Mouse (Mus musculus) layer of hippocampus, adult 8-10 months (tissue): Measurements from ENCODE around the gene Rbm42. TPM values are rescaled to one million over a fixed set of nuclear protein-coding genes. Genes with fewer than 3 reads are reported as not detected.
A peak's percentile ranks its signal among the peaks of the same experiment; 100 is the strongest.

ENCODE experiments used
- DNase-seq, 2 experiments: peaks; one replicate each; pipeline ENCODE4 v3.0.0; 2022; ENCODE audit warnings: low spot score in 2 of 2
- total RNA-seq, 4 experiments: library from RNA; stranded (reverse); gene quantifications; 2 replicates each; pipeline ENCODE4 v1.2.4; 2022

Gene Rbm42
- 10 to 100 TPM; 61.9 to 71.5 (median 70.1) TPM for total RNA-seq

DNA sequence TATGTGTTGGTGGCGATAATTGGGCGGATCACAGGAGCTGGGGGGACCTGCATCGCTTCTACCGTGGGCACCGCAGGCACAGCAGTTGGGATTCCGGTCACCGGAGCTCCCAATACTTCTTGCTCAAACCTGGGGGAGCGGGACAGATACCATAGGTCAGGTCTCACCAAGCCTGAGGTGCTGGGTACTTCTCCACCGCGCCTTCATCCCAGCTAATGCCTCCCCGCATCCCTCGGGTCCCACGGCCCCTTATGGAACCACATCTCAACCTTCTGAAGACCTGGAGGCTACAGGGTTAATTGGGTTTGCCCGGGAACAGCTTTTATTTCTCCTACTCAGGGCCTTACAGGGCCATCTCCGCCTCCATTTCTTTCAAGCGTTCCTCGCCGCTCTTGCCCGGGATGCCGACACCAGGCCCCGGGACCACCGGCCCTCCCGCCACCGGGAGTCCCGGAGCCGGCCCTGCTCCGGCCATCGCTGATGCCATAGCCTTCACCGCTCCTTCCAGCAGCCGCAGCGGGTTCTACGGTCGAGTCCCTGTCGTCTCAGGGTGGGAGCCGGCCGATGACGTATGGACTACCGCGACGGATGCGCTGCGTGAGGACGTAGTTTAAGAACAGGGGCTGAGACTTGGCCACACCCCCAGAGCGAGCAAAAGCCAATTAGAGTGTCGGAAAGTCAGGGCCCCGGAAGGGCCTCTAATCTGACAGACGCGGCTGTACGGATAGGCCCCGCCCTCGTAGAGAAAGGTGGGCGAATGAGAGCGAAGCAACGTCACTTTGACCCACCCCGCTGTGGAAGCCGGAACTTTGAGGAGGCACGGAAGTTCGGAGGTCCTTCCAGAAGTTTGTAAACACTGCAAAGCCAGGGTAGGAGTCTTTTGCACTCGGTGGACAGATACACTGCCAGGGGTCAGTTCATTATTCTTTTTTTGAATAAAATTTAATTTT lies at the start of gene Rbm42:
Gene Rbm42, minus strand, starts transcription at position 727 of the 950 bp plus-strand sequence.
- DNase-seq: peak; percentile 99

DNA sequence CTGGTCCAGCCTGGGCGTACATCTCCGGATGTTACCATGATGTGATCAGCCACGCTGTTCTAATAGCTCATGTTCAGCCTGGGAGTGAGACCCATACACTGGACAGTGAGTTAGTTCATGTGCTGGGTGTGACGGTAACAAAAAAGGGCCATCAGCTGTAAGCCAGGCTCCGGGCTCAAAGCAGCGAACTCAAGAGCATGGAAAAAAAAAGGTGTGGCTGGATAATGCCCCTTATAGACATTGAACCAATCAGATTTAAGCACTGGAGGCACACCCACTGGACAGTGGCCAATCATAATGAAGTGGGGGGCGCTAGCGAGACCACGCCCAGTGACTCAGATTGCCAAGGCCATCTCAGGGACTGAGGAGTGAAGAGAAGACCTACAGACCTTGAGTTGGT lies 48.5 kb upstream of the Rbm42 start, which contains the start of gene 2200002J24Rik:
Gene 2200002J24Rik, plus strand, starts transcription at position 338 of the 400 bp plus-strand sequence.
- DNase-seq: no peak

DNA sequence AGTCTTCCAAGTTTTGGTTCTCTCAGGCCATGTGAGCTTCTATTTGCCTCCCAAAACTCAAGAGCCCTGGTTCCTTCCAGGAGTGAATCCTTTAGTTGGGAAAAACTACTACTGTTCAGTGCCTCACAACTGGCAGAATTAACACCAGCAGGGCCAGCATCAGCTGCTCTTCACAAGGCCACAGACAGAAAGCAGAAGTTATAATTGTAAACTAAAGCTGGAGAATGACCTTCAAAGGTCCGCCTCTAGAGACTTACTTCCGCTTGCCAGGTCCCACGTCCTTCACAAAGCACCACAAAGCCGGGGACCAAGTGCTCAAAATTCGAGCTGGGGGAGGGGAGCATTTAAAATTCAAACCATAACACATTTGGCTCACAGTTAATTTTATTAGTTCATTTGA lies 48.0 kb upstream of the Rbm42 start:
- no peak for DNase-seq

DNA sequence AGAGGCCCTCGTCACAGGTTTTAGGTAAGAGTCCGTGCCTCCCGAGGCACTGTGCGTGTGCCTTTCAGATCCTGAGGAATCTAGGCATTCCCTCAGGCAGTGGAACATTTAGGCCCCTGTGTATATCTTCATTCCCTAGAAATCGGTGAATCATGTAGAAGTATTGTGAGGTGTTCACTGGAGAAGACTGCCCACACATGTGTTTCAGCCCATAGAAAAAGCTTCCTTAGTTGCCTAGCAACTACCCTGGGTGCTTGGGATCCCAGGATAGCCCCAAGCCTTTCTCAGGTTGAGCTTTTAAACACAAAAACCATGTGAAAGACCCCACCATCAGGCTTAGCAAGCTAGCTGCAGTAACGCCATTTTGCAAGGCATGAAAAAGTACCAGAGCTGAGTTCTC lies 38.2 kb upstream of the Rbm42 start:
- no peak for DNase-seq

- DNase-seq: no peak
Measured at GRCm38 (mm10) chr7:30683425-30683824, 33.3 kb upstream of the Rbm42 start.

DNA sequence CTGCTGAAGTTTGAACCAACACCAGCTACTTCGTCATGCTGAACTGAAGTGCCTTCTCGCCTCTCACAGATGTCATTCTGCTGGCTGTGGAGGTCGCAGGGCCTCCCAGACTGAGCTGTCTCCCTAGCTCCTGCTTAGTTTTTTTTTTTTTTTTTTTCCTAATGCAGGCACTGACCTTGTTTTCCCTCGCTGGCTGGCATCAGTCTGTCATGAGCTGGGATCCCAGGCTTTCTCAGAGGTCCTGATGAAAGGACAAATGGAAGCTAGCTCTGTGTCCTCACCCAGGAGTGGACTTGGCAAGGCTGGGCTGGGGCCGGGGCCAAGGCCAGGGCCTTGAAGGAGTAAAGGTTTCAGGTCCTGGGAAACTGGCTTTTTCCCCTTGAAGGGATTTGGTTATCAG lies 31.8 kb upstream of the Rbm42 start:
- no peak for DNase-seq

- no peak for DNase-seq
Measured at GRCm38 (mm10) chr7:30678263-30678975, 28.3 kb upstream of the Rbm42 start.

- no peak for DNase-seq
Measured at GRCm38 (mm10) chr7:30671480-30671879, 21.4 kb upstream of the Rbm42 start, which contains the start of gene Pmis2. TSS of gene Pmis2 (minus strand) at chr7:30671605.

GRCm38 (mm10) chr7:30669229-30669628 lies 19.1 kb upstream of the Rbm42 start:
- no peak for DNase-seq

GRCm38 (mm10) chr7:30665321-30665720 lies 15.2 kb upstream of the Rbm42 start:
- DNase-seq: no peak

- peak; percentile 88 to 92 for DNase-seq
Measured at GRCm38 (mm10) chr7:30664529-30665200, 14.5 kb upstream of the Rbm42 start, which contains the start of gene Haus5. TSS of gene Haus5 (minus strand) at chr7:30664994.

DNA sequence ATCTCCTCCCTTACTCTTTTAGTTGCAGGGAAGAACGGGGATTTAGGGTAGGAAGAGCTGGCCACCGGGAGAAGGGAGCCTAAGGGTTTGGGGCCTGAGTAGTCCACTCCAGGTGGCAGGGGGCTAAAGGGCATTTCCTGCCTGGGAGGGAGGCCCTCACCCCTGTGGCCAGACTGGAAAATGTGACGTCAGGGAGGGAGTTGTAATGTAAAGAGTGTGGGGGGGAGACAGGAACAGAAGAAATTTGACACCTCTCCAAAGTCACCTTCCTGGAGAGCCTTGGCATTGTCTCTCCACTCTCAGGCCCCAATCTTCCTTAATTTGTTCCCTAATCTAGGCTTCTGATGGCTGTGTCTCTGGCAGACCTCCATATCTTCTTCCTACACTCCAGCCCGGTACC lies 11.0 kb downstream of the Rbm42 start:
- DNase-seq: no peak

DNA sequence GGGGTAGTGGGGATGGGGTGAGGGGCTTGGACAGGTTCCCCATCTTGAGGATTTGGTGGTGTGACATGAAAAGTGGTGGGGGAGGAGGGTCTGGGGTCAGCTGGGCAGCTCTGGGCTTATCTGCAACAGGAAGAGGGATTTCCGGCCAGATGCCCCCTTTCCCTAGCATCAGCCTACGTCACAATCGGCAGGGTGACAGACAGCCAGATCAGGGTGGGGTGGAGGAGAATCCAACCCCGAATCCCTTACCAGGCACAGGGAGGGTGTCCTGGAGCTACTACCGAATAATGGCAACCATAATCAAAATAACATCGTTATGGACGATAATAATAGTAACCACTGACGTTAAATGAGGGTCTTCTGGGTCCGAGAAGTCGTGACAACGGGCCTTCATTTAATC lies 13.7 kb downstream of the Rbm42 start:
- DNase-seq: no peak

- DNase-seq: no peak
Measured at GRCm38 (mm10) chr7:30635752-30636151, 14.4 kb downstream of the Rbm42 start, which contains the start of gene Etv2. TSS of gene Etv2 (minus strand) at chr7:30635852.

DNA sequence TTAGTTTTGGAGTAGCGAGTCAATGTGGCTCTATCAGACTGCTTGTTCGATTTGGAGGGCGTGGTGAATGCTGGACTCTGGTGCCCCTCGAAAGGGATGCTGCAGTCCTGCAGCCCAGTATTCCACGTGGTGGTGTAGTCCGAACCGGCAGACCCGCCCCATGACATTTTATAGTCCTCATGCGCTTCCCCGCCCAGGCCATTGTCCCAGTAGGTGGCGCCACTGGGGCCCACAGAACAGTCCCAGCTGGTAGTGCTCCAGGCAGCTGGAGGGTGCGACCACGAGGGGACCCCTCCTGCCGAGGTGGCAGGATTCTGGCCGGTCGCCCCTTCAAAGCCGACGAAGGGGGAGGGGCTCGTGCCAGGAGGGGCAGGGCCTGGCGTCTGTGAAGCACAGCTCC lies 15.5 kb downstream of the Rbm42 start:
- no peak for DNase-seq

GRCm38 (mm10) chr7:30633762-30634412 lies 16.2 kb downstream of the Rbm42 start:
- DNase-seq: no peak

- DNase-seq: no peak
Measured at GRCm38 (mm10) chr7:30629013-30629412, 21.1 kb downstream of the Rbm42 start.

DNA sequence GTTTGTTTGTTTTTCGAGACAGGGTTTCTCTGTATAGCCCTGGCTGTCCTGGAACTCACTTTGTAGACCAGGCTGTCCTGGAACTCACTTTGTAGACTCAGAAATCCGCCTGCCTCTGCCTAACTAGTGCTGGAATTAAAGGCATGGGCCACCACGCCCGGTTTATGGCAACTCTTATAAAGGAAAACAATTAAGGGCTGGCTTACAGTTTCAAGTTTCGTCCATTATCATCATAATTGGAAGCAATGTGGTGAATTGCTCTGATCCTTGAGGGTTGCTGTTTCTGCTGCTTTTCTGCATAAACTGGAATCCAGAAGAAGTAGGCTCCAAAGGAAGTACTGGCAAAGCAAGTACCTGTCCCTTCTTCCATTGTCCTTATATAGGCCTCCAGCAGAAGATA lies 23.5 kb downstream of the Rbm42 start:
- DNase-seq: no peak

DNA sequence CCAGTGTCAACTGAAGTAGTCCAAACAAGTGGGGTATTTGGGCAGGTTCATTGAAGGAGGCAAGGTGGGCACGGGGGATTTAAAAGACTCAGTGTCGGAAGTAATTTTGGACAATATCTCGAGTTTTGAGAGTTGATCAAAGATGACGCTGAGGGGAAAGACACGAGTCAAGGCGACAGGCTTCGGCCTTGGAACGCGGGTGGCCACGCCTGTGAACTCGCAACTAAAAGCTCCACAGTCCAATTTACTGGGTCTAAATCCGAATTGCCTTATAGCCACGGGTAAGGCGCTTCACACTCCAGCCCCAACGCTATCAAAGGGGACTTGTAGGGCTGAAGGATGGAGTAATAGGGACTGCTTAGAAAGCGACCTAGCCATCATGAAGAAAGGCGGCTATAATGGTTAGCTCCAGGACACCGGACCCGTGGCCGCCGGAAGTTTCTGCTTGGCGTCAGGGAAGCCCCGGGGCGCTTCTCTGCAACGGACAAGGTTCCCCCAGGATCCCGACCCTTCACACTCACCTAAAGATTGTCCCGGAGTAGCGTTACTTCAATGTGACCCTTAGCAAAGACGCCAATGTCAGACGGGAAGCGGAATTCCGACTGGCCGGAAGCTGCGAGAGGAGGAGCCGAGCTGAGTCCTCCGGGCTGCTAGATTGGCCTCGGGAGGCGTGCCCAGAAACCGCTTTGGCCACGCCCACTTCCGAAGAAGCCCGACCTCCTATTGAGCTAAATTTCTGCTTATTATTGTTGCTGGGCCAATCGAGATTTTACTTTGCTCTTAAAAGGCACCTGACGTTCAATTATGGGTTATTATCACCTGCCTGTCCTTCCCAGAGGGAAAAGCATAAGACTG lies 24.4 kb downstream of the Rbm42 start, which contains the start of gene Cox6b1:
Gene Cox6b1, minus strand, starts transcription at position 622 of the 855 bp plus-strand sequence.
- peak; percentile 82 to 83 for DNase-seq

DNA sequence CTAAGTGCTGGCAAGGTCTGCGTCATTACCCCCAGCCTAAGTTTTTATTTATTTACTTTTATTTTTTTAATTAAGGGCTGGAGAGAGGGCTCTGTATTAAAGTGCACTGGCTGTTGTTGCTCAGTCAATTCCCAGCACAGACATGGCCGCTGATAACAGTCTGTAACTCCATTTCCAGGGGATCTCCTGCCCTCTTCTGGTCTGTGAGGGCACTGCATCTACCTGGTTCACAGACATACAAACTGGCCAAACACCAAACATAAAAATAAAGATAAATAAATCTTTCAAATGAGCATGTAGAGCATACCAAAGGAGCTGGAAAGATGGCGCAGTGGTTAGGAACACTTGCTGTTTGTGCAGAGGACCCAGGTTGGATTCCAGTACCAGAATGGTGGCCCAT lies 30.9 kb downstream of the Rbm42 start:
- DNase-seq: no peak
